Mouse (Mus musculus) heart, postnatal 0 days (tissue): ENCODE measurements around the gene Patz1.

Experiments
- CTCF ChIP-seq: IDR thresholded peaks from 2 replicates; pipeline ENCODE4 v1.5.1; 2016; ENCODE audit warnings: antibody characterized with exemption, control low read depth, low read depth
- EP300 ChIP-seq: IDR thresholded peaks from 2 replicates; pipeline ENCODE4 v1.6.1; 2016; ENCODE audit warnings: antibody characterized with exemption, low read depth

DNA sequence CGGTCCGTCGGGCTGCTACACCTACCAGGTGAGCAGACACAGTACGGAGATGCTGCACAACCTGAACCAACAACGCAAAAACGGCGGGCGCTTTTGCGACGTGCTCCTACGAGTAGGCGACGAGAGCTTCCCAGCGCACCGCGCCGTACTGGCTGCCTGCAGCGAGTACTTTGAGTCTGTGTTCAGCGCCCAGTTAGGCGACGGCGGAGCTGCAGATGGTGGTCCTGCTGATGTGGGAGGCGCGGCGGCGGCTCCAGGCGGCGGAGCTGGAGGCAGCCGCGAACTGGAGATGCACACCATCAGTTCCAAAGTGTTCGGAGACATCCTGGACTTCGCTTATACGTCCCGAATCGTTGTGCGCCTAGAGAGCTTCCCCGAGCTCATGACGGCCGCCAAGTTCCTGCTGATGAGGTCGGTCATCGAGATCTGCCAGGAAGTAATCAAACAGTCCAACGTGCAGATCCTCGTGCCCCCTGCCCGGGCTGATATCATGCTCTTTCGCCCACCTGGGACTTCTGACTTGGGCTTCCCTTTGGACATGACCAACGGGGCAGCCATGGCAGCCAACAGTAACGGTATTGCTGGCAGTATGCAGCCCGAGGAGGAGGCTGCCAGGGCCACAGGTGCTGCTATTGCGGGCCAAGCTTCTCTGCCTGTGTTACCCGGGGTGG lies 2.1 kb downstream of the Patz1 start:
- TF ChIP-seq CTCF (no peak), EP300 (no peak)
